Mouse (Mus musculus): ENCODE measurements at regions not wholly inside any gene's neighbourhood (a gene's known extent, or its start where the extent isn't known, plus 50 kb on each side); places are given as distances from the start of the nearest gene placed in this dataset.

GRCm38 (mm10) chr16:47354279-47354678 lies 856.0 kb upstream of the Nectin3 start:
- H3K4me3 ChIP-seq (ENCODE audit: insufficient read depth, low read length), result no peak overlapping the region
- H3K4me1 ChIP-seq (ENCODE audit: control insufficient read depth, insufficient read depth, low read length), result no peaks in the 10 kb centered on the region
- H3K27ac ChIP-seq (ENCODE audit: insufficient read depth, low read length), result no peak overlapping the region
- TF ChIP-seq CTCF (IDR thresholded peaks at IDR 0.05; ENCODE audit: extremely low read depth, insufficient read depth, low read length), result no peak
- no peak for TF ChIP-seq POLR2A (IDR thresholded peaks at IDR 0.05; ENCODE audit: extremely low read depth, insufficient read depth, low read length)

- H3K4me3 ChIP-seq (ENCODE audit: insufficient read depth, low read length), result no peak overlapping the region
- H3K4me1 ChIP-seq (ENCODE audit: control insufficient read depth, insufficient read depth, low read length), result no peaks in the 10 kb centered on the region
- no peak overlapping the region for H3K27ac ChIP-seq (ENCODE audit: insufficient read depth, low read length)
- TF ChIP-seq POLR2A (IDR thresholded peaks at IDR 0.05; ENCODE audit: extremely low read depth, insufficient read depth, low read length) (no peak), CTCF (IDR thresholded peaks at IDR 0.05; ENCODE audit: extremely low read depth, insufficient read depth, low read length) (no peak)
Measured at GRCm38 (mm10) chr16:47394398-47394797, 889.1 kb upstream of the Dppa4 start.

- H3K4me3 ChIP-seq (ENCODE audit: insufficient read depth, low read length), result no peak overlapping the region
- H3K27ac ChIP-seq (ENCODE audit: insufficient read depth, low read length), result no peak overlapping the region
- H3K4me1 ChIP-seq (ENCODE audit: control insufficient read depth, insufficient read depth, low read length), result no peaks in the 10 kb centered on the region
- TF ChIP-seq POLR2A (IDR thresholded peaks at IDR 0.05; ENCODE audit: extremely low read depth, insufficient read depth, low read length) (no peak), CTCF (IDR thresholded peaks at IDR 0.05; ENCODE audit: extremely low read depth, insufficient read depth, low read length) (no peak)
Measured at GRCm38 (mm10) chr16:47407067-47407466, 876.5 kb upstream of the Dppa4 start.

- no peak overlapping the region for H3K27ac ChIP-seq (ENCODE audit: insufficient read depth, low read length)
- no peak for TF ChIP-seq CTCF (IDR thresholded peaks at IDR 0.05; ENCODE audit: extremely low read depth, insufficient read depth, low read length)
- no peak overlapping the region for H3K4me3 ChIP-seq (ENCODE audit: insufficient read depth, low read length)
- no peaks in the 10 kb centered on the region for H3K4me1 ChIP-seq (ENCODE audit: control insufficient read depth, insufficient read depth, low read length)
Measured at GRCm38 (mm10) chr16:47418680-47419252, 864.8 kb upstream of the Dppa4 start.

GRCm38 (mm10) chr16:47445083-47445482 lies 838.5 kb upstream of the Dppa4 start:
- Histone ChIP-seq H3K4me3 (ENCODE audit: insufficient read depth, low read length) (no peak overlapping the region), H3K27ac (ENCODE audit: insufficient read depth, low read length) (no peak overlapping the region), H3K4me1 (ENCODE audit: control insufficient read depth, insufficient read depth, low read length) (no peaks in the 10 kb centered on the region)
- no peak for TF ChIP-seq CTCF (IDR thresholded peaks at IDR 0.05; ENCODE audit: extremely low read depth, insufficient read depth, low read length)
- no peak for TF ChIP-seq POLR2A (IDR thresholded peaks at IDR 0.05; ENCODE audit: extremely low read depth, insufficient read depth, low read length)

GRCm38 (mm10) chr16:47475441-47476081 lies 808.0 kb upstream of the Dppa4 start:
- Histone ChIP-seq H3K4me3 (ENCODE audit: insufficient read depth, low read length) (no peak overlapping the region), H3K27ac (ENCODE audit: insufficient read depth, low read length) (no peak overlapping the region), H3K4me1 (ENCODE audit: control insufficient read depth, insufficient read depth, low read length) (no peaks in the 10 kb centered on the region)
- TF ChIP-seq POLR2A (IDR thresholded peaks at IDR 0.05; ENCODE audit: extremely low read depth, insufficient read depth, low read length) (no peak), CTCF (IDR thresholded peaks at IDR 0.05; ENCODE audit: extremely low read depth, insufficient read depth, low read length) (no peak)

GRCm38 (mm10) chr16:47482071-47482470 lies 801.5 kb upstream of the Dppa4 start:
- no peak for TF ChIP-seq CTCF (IDR thresholded peaks at IDR 0.05; ENCODE audit: extremely low read depth, insufficient read depth, low read length)
- TF ChIP-seq POLR2A (IDR thresholded peaks at IDR 0.05; ENCODE audit: extremely low read depth, insufficient read depth, low read length), result no peak
- Histone ChIP-seq H3K27ac (ENCODE audit: insufficient read depth, low read length) (no peak overlapping the region), H3K4me1 (ENCODE audit: control insufficient read depth, insufficient read depth, low read length) (no peaks in the 10 kb centered on the region), H3K4me3 (ENCODE audit: insufficient read depth, low read length) (no peak overlapping the region)

- H3K27ac ChIP-seq (ENCODE audit: insufficient read depth, low read length), result no peak overlapping the region
Measured at GRCm38 (mm10) chr16:47488525-47488924, 795.0 kb upstream of the Dppa4 start.

GRCm38 (mm10) chr16:47525857-47526256 lies 757.7 kb upstream of the Dppa4 start:
- H3K27ac ChIP-seq (ENCODE audit: insufficient read depth, low read length), result no peak overlapping the region
- H3K4me1 ChIP-seq (ENCODE audit: control insufficient read depth, insufficient read depth, low read length), result no peaks in the 10 kb centered on the region
- TF ChIP-seq POLR2A (IDR thresholded peaks at IDR 0.05; ENCODE audit: extremely low read depth, insufficient read depth, low read length), result no peak
- no peak for TF ChIP-seq CTCF (IDR thresholded peaks at IDR 0.05; ENCODE audit: extremely low read depth, insufficient read depth, low read length)
- no peak overlapping the region for H3K4me3 ChIP-seq (ENCODE audit: insufficient read depth, low read length)

More at GRCm38 (mm10) chr16:47488525-47488924, 795.0 kb upstream of the Dppa4 start:
- Histone ChIP-seq H3K4me1 (ENCODE audit: control insufficient read depth, insufficient read depth, low read length) (no peaks in the 10 kb centered on the region), H3K4me3 (ENCODE audit: insufficient read depth, low read length) (no peak overlapping the region)
- TF ChIP-seq POLR2A (IDR thresholded peaks at IDR 0.05; ENCODE audit: extremely low read depth, insufficient read depth, low read length) (no peak), CTCF (IDR thresholded peaks at IDR 0.05; ENCODE audit: extremely low read depth, insufficient read depth, low read length) (no peak)

GRCm38 (mm10) chr16:47526613-47527012 lies 756.9 kb upstream of the Dppa4 start:
- peak overlapping the region; percentile 59; the same call in 1 of the 2 replicates for H3K27ac ChIP-seq (ENCODE audit: insufficient read depth, low read length)
- no peaks in the 10 kb centered on the region for H3K4me1 ChIP-seq (ENCODE audit: control insufficient read depth, insufficient read depth, low read length)
- no peak overlapping the region for H3K4me3 ChIP-seq (ENCODE audit: insufficient read depth, low read length)
- TF ChIP-seq CTCF (IDR thresholded peaks at IDR 0.05; ENCODE audit: extremely low read depth, insufficient read depth, low read length), result no peak
- no peak for TF ChIP-seq POLR2A (IDR thresholded peaks at IDR 0.05; ENCODE audit: extremely low read depth, insufficient read depth, low read length)
